Mouse (Mus musculus) midbrain, postnatal 0 days (tissue): Measurements from ENCODE around the gene Tmem239. TPM values are rescaled to one million over a fixed set of nuclear protein-coding genes. Genes with fewer than 3 reads are reported as not detected.

Experiments
- ATAC-seq: fragments of 200-750 bp; cut with Nextera tagmentation; 2 replicates; pipeline ENCODE4 v1.8.0; 2017; ENCODE audit warnings: moderate number of reproducible peaks, mild to moderate bottlenecking, moderate TSS enrichment, moderate library complexity; ENCODE audit not compliant: low FRiP score
- DNase-seq: peaks from one replicate; pipeline ENCODE4 v3.0.0-alpha.2; 2015; ENCODE audit warnings: low spot score
- H3K27ac ChIP-seq: fragments of 300-500 bp; sonication (generic); 2 replicates; pipeline ENCODE4 v1.5.1; 2014; ENCODE audit warnings: low read depth, mild to moderate bottlenecking, low read length, mixed read lengths
- H3K27me3 ChIP-seq: fragments of 300-500 bp; sonication (generic); 2 replicates; pipeline ENCODE4 v1.6.1; 2014; ENCODE audit warnings: low read length, control low read depth, mixed read lengths; ENCODE audit not compliant: insufficient read depth
- H3K36me3 ChIP-seq: fragments of 300-500 bp; sonication (generic); 2 replicates; pipeline ENCODE4 v1.6.1; 2014; ENCODE audit warnings: low read length, control low read depth, mixed read lengths; ENCODE audit not compliant: insufficient read depth
- H3K4me1 ChIP-seq: fragments of 300-500 bp; sonication (generic); 2 replicates; pipeline ENCODE4 v1.6.1; 2014; ENCODE audit warnings: mild to moderate bottlenecking, control low read depth, antibody characterized with exemption, low read length, mixed read lengths; ENCODE audit not compliant: insufficient read depth
- H3K4me2 ChIP-seq: fragments of 300-500 bp; sonication (generic); 2 replicates; pipeline ENCODE4 v1.6.1; 2014; ENCODE audit warnings: low read depth, mild to moderate bottlenecking, low read length, mixed read lengths; ENCODE audit not compliant: poor library complexity, severe bottlenecking
- H3K4me3 ChIP-seq: fragments of 300-500 bp; sonication (generic); 2 replicates; pipeline ENCODE4 v1.5.1; 2014; ENCODE audit warnings: low read depth, mild to moderate bottlenecking, low read length, moderate library complexity
- H3K9ac ChIP-seq: fragments of 300-500 bp; sonication (generic); replicated peaks from 2 replicates; pipeline ENCODE4 v1.6.1; 2014; ENCODE audit warnings: mild to moderate bottlenecking, low read length, moderate library complexity, mixed read lengths; ENCODE audit not compliant: poor library complexity, severe bottlenecking
- H3K9me3 ChIP-seq: fragments of 300-500 bp; sonication (generic); 2 replicates; pipeline ENCODE4 v1.6.1; 2016; ENCODE audit warnings: low read length, control low read depth
- CTCF ChIP-seq: IDR thresholded peaks from 2 replicates; pipeline ENCODE4 v1.5.1; 2016; ENCODE audit warnings: antibody characterized with exemption, mild to moderate bottlenecking
- WGBS: fragments of 180-500 bp; shearing (Covaris S2); extraction: QIAGEN DNeasy Blood & Tissue Kit; methylation state at CpG from one replicate; pipeline ENCODE4 v1.1.7; 2014; 5-methylcytosine and 5-hydroxymethylcytosine counted together
- polyA plus RNA-seq: library from polyadenylated mRNA; unstranded; fragments of >200 nt; fragmentation: Nextera tagmentation; extraction: Ambion mirVana; gene quantifications from 2 replicates; pipeline ENCODE4 v1.2.1, GENCODE M21; 2015
- total RNA-seq: library from RNA; depleted of rRNA; stranded (reverse); fragments of >200 nt; gene quantifications from 2 replicates; pipeline ENCODE4 v1.2.3, GENCODE M21; 2014; rRNA removed

Gene Tmem239
- total and polyA plus RNA-seq, 2 experiments from 2014 or later: not detected

DNA sequence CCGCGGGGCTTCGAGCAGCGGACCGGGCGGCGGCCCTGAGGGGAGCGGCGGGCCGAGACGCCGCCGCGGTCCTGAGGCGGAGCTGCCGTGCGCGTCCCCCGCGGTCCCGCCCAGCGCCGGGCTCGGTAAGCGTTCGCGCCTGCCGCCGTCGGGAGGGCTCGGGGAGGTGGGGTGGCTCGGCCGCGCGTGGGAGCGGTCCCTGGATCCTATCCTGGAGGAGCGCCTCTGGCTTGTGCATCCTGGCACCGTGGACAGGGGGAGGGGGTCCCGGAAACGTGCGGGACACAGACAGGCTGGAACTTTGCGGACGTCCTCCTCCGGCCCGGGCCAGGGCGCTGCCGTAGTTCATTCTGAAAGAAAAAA, 44.1 kb downstream of the Tmem239 start:
- peak overlapping the region; percentile 75 for H3K4me2 ChIP-seq
- H3K4me1 ChIP-seq: peaks cover 15% of the 10 kb centered on the region
- peak overlapping the region; percentile 77 for H3K27ac ChIP-seq
- DNase-seq (peak; percentile 37), ATAC-seq (peak; percentile 81)
- WGBS: under 1% methylated on average over 43 of the region's 47 CpGs
- H3K27me3 ChIP-seq: no peaks in the 10 kb centered on the region
- TF ChIP-seq CTCF: no peak
- peak overlapping the region; percentile 80 for H3K4me3 ChIP-seq
- H3K36me3 ChIP-seq: no peaks in the 10 kb centered on the region
- H3K9me3 ChIP-seq: no peaks in the 10 kb centered on the region
- peak overlapping the region; percentile 77 for H3K9ac ChIP-seq

- WGBS: 58% methylated on average over 14 of the region's 14 CpGs
- H3K4me1 ChIP-seq: peaks cover 15% of the 10 kb centered on the region
- ATAC-seq (no peak), DNase-seq (no peak)
- H3K27ac ChIP-seq: no peak overlapping the region
- H3K36me3 ChIP-seq: no peaks in the 10 kb centered on the region
- peak overlapping the region; percentile 77 for H3K9ac ChIP-seq
- peak overlapping the region; percentile 80 for H3K4me3 ChIP-seq
- no peak for TF ChIP-seq CTCF
- H3K4me2 ChIP-seq: peak overlapping the region; percentile 75
- no peaks in the 10 kb centered on the region for H3K9me3 ChIP-seq
- no peaks in the 10 kb centered on the region for H3K27me3 ChIP-seq
Observed at GRCm38 (mm10) chr2:130451086-130451726, 44.9 kb downstream of the Tmem239 start.

DNA sequence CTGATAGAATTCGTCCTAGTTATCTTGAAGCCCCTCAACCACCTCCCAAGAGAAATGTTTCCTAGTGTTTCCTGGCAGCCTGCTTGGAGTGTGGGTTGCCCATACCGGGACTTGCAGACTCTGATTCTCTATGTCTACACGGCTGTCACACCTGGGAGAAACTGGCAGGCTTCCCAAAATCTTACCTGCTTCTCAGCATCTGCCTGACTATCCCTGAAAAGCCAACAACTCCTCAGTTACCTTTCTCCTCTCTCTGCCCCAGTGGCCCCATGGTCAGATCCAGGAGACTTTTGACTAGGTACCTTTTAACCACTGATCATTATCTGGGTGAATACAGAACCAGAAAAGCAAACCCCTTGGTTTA, 45.4 kb downstream of the Tmem239 start:
- Histone ChIP-seq H3K9ac (0 out of 2 replicates have a peak overlapping the region, but pooled peaks have one; percentile 2), H3K4me3 (peak overlapping the region; percentile 80), H3K27ac (no peak overlapping the region), H3K9me3 (no peaks in the 10 kb centered on the region), H3K36me3 (no peaks in the 10 kb centered on the region), H3K27me3 (no peaks in the 10 kb centered on the region), H3K4me2 (peak overlapping the region; percentile 75), H3K4me1 (peaks cover 15% of the 10 kb centered on the region)
- 59% methylated on average over 3 of the region's 3 CpGs for WGBS
- no peak for TF ChIP-seq CTCF
- DNase-seq: no peak
- no peak for ATAC-seq

DNA sequence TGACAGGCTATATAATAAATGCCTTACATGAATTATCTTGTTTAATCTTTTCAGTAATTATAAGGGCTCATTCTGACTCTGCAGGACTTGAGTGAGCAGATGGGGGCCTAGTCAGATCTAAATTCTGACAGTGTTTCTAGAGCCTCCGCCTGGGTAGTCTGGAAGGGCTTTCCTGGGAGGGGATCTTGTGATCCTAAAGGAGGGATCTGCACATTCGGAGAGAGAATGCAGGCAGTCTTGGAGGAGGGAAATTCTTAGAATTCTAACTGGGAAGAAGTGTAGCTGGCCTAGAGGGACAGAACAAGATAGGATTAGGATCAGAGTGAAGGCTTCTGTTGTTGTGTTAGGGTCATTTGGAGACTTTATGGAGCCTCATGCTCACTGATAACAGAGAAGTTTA, 46.0 kb downstream of the Tmem239 start:
- Histone ChIP-seq H3K27ac (no peak overlapping the region), H3K4me2 (peak overlapping the region; percentile 75), H3K4me1 (peaks cover 15% of the 10 kb centered on the region), H3K36me3 (no peaks in the 10 kb centered on the region), H3K9me3 (no peaks in the 10 kb centered on the region), H3K9ac (0 out of 2 replicates have a peak overlapping the region, but pooled peaks have one; percentile 2), H3K4me3 (no peak overlapping the region), H3K27me3 (no peaks in the 10 kb centered on the region)
- no peak for TF ChIP-seq CTCF
- ATAC-seq (no peak), DNase-seq (no peak)
- 41% methylated on average over 2 of the region's 2 CpGs for WGBS

DNA sequence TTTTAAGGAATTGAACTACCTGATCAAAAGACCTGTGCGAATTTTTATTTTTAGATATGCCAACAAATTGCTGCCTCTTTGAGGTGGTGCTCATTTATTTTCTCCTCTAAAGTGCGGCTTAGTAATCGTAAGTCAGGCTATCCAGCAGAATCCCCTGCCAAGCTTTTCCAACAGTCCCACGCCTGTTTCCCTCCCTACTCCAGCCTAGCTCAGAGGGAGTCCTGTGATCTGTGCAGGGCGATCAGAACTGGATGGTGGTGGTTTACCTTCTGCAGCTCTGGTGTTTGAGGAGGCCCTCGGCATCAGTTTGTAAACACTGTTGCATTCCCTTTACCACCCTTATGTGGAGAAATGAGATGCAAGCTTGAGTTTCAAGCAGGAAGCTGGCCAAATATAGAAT, 47.1 kb downstream of the Tmem239 start:
- no peaks in the 10 kb centered on the region for H3K9me3 ChIP-seq
- no peak overlapping the region; the same call in 1 of the 2 replicates for H3K4me2 ChIP-seq
- H3K4me3 ChIP-seq: no peak overlapping the region
- DNase-seq (no peak), ATAC-seq (no peak)
- H3K27ac ChIP-seq: no peak overlapping the region
- no peaks in the 10 kb centered on the region for H3K27me3 ChIP-seq
- no peak for TF ChIP-seq CTCF
- H3K36me3 ChIP-seq: no peaks in the 10 kb centered on the region
- H3K4me1 ChIP-seq: peaks cover 15% of the 10 kb centered on the region
- whole genome bisulfite sequencing: 59% methylated on average over 6 of the region's 6 CpGs
- no peak overlapping the region for H3K9ac ChIP-seq

- no peaks in the 10 kb centered on the region for H3K27me3 ChIP-seq
- no peaks in the 10 kb centered on the region for H3K36me3 ChIP-seq
- no peak overlapping the region for H3K4me2 ChIP-seq
- H3K4me1 ChIP-seq: peaks cover 9% of the 10 kb centered on the region
- no peak for TF ChIP-seq CTCF
- peak; percentile 85 for DNase-seq
- WGBS: 64% methylated on average over 6 of the region's 6 CpGs
- no peak overlapping the region for H3K27ac ChIP-seq
- no peak overlapping the region for H3K9ac ChIP-seq
- no peak for ATAC-seq
- no peak overlapping the region for H3K4me3 ChIP-seq
- H3K9me3 ChIP-seq: no peaks in the 10 kb centered on the region
Observed at GRCm38 (mm10) chr2:130454748-130455370, 48.6 kb downstream of the Tmem239 start.

Other genes with a start within 250 kb of the Tmem239 start
- 227 and 250 TPM in 2 replicates for gene Snrpb, start 227.1 kb upstream of the Tmem239 start, total RNA-seq
- 269 and 274 TPM in 2 replicates for gene Snrpb, start 227.1 kb upstream of the Tmem239 start, polyA plus RNA-seq
- gene Tmc2, start 211.3 kb upstream of the Tmem239 start, total RNA-seq: not detected in 2 replicates
- not detected in 2 replicates for gene Tmc2, start 211.3 kb upstream of the Tmem239 start, polyA plus RNA-seq
- 104 and 139 TPM in 2 replicates for gene Nop56, start 132.0 kb upstream of the Tmem239 start, total RNA-seq
- 259 and 302 TPM in 2 replicates for gene Nop56, start 132.0 kb upstream of the Tmem239 start, polyA plus RNA-seq
- 141 and 149 TPM in 2 replicates for gene Idh3b, start 121.9 kb upstream of the Tmem239 start, total RNA-seq
- 176 and 194 TPM in 2 replicates for gene Idh3b, start 121.9 kb upstream of the Tmem239 start, polyA plus RNA-seq
- 17.2 and 22.5 TPM in 2 replicates for gene Ebf4, start 111.3 kb upstream of the Tmem239 start, total RNA-seq
- 6.3 and 6.7 TPM in 2 replicates for gene Ebf4, start 111.3 kb upstream of the Tmem239 start, polyA plus RNA-seq
- gene Cpxm1, start 8.9 kb upstream of the Tmem239 start, total RNA-seq: 25.4 and 26.2 TPM in 2 replicates
- gene Cpxm1, start 8.9 kb upstream of the Tmem239 start, polyA plus RNA-seq: 32.4 and 35.3 TPM in 2 replicates
- gene Gm28372, start 1.2 kb upstream of the Tmem239 start, total RNA-seq: not detected in 2 replicates
- gene Gm28372, start 1.2 kb upstream of the Tmem239 start, polyA plus RNA-seq: 0.15 TPM in 1 of 2 replicates, not detected in the other
- not detected in 2 replicates for gene 1700020A23Rik, start 1.2 kb upstream of the Tmem239 start, total RNA-seq
- 0.93 TPM in 1 of 2 replicates, not detected in the other for gene 1700020A23Rik, start 1.2 kb upstream of the Tmem239 start, polyA plus RNA-seq
- 81.2 and 83.6 TPM in 2 replicates for gene Vps16, start 17.9 kb downstream of the Tmem239 start, total RNA-seq
- gene Vps16, start 17.9 kb downstream of the Tmem239 start, polyA plus RNA-seq: 86.6 and 89.9 TPM in 2 replicates
- gene Pced1a, start 18.2 kb downstream of the Tmem239 start, total RNA-seq: 27.5 and 28.8 TPM in 2 replicates
- 12.0 and 12.3 TPM in 2 replicates for gene Pced1a, start 18.2 kb downstream of the Tmem239 start, polyA plus RNA-seq
- gene Ptpra, start 43.8 kb downstream of the Tmem239 start, total RNA-seq: 120 and 147 TPM in 2 replicates
- 139 and 144 TPM in 2 replicates for gene Ptpra, start 43.8 kb downstream of the Tmem239 start, polyA plus RNA-seq
- 54.7 and 60.5 TPM in 2 replicates for gene Mrps26, start 157.3 kb downstream of the Tmem239 start, total RNA-seq
- 128 and 131 TPM in 2 replicates for gene Mrps26, start 157.3 kb downstream of the Tmem239 start, polyA plus RNA-seq
- 0.94 and 2.5 TPM in 2 replicates for gene Oxt, start 169.7 kb downstream of the Tmem239 start, total RNA-seq
- 5.0 and 24.0 TPM in 2 replicates for gene Oxt, start 169.7 kb downstream of the Tmem239 start, polyA plus RNA-seq
- gene Avp, start 176.1 kb downstream of the Tmem239 start, total RNA-seq: 10.7 and 12.2 TPM in 2 replicates
- gene Avp, start 176.1 kb downstream of the Tmem239 start, polyA plus RNA-seq: 145 and 317 TPM in 2 replicates
- 7.9 and 8.4 TPM in 2 replicates for gene Fastkd5, start 223.5 kb downstream of the Tmem239 start, total RNA-seq
- 5.9 and 7.4 TPM in 2 replicates for gene Fastkd5, start 223.5 kb downstream of the Tmem239 start, polyA plus RNA-seq
- 6.0 and 6.8 TPM in 2 replicates for gene Ubox5, start 223.6 kb downstream of the Tmem239 start, total RNA-seq
- 5.1 and 5.5 TPM in 2 replicates for gene Ubox5, start 223.6 kb downstream of the Tmem239 start, polyA plus RNA-seq
- 65.9 and 76.6 TPM in 2 replicates for gene Lzts3, start 236.3 kb downstream of the Tmem239 start, total RNA-seq
- 14.2 and 18.8 TPM in 2 replicates for gene Lzts3, start 236.3 kb downstream of the Tmem239 start, polyA plus RNA-seq